Mouse (Mus musculus): ENCODE results near the gene Notch2.

DNA sequence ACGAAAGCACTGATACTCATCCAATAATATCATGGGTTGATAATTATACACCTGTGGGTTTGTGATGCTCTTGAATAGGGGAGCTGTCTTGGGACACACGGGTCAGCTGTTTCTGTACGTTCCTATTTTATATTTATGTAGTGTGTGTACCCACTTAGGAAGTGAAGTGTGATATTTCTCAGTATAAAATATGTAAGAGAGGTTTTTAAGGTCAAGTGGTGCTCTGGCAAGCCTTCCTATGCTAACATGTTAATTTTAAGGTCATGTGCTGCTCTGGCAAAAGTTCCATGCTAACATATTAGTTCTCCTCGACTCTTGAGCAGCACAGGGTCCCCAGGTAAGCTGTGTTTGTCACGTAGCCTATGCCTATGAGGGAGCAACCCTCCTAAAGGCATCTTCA is 6.4 kb upstream of the Notch2 start:
- TF ChIP-seq CTCF (IDR thresholded peaks at IDR 0.05) (no peak), EP300 (IDR thresholded peaks at IDR 0.05) (peak; percentile 88)

Data from lung, postnatal 0 days (tissue).